Mouse (Mus musculus): ENCODE measurements around the gene Thbs2. TPM values are rescaled to one million over a fixed set of nuclear protein-coding genes. Genes with fewer than 3 reads are reported as not detected.

Thbs2 gene
- polyA plus RNA-seq (2015; fragmentation: Nextera tagmentation; extraction: Ambion mirVana): 4.4 and 4.5 TPM in 2 replicates

DNA sequence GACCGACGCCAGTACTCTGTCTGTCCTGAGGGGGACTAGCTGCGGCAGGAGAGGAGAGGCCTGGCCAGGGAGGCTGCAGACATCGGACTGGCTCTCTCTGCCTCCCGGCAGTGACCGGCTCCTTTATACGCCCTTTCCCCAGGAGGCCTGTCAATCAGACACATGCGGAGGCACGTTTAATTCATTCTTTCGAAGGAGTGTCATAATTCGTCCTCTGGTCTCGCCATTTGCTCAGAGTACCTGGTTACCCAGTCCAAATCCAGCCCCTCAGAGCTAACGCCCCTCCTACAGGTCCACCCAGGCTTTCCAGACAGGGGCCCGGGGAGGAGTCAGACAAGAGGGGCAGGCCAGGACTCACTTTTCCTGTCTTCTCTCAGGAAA is at the start of gene Thbs2:
Gene Thbs2, minus strand, starts transcription at position 242 of the 381 bp plus-strand sequence.
- Histone ChIP-seq H3K27ac (replicated peaks) (no peak within 1 kb of the TSS), H3K27me3 (no peaks in the 10 kb centered on the region), H3K9ac (no peak within 1 kb of the TSS), H3K9me3 (no peaks in the 10 kb centered on the region), H3K4me2 (peak within 1 kb of the TSS; percentile 57), H3K4me3 (peak within 1 kb of the TSS; percentile 29), H3K36me3 (no peaks in the 10 kb centered on the region), H3K4me1 (replicated peaks) (peaks cover 13% of the 10 kb centered on the region)
- 3% methylated on average over 14 of the region's 14 CpGs for WGBS
- peak; percentile 79; the same call in 1 of the 2 replicates for ATAC-seq (ENCODE audit: low FRiP score, low read depth)

GRCm38 (mm10) chr17:14735493-14736004 is 41.5 kb upstream of the Thbs2 start:
- Histone ChIP-seq H3K4me2 (no peak overlapping the region), H3K9me3 (no peaks in the 10 kb centered on the region), H3K4me3 (no peak overlapping the region), H3K27me3 (no peaks in the 10 kb centered on the region), H3K9ac (no peak overlapping the region), H3K27ac (replicated peaks) (no peak overlapping the region), H3K4me1 (replicated peaks) (no peaks in the 10 kb centered on the region), H3K36me3 (no peaks in the 10 kb centered on the region)
- WGBS: 78% methylated on average over 6 of the region's 6 CpGs
- no peak for ATAC-seq (ENCODE audit: low FRiP score, low read depth)

GRCm38 (mm10) chr17:14734380-14734779 is 40.3 kb upstream of the Thbs2 start:
- 58% methylated on average over 4 of the region's 4 CpGs for WGBS
- H3K4me2 ChIP-seq: no peak overlapping the region
- H3K36me3 ChIP-seq: no peaks in the 10 kb centered on the region
- no peak overlapping the region for H3K4me3 ChIP-seq
- no peaks in the 10 kb centered on the region for H3K9me3 ChIP-seq
- ATAC-seq (ENCODE audit: low FRiP score, low read depth): no peak
- H3K27me3 ChIP-seq: no peaks in the 10 kb centered on the region
- no peak overlapping the region for H3K27ac ChIP-seq (replicated peaks)
- no peak overlapping the region for H3K9ac ChIP-seq
- no peaks in the 10 kb centered on the region for H3K4me1 ChIP-seq (replicated peaks)

- H3K4me1 ChIP-seq (replicated peaks): no peaks in the 10 kb centered on the region
- H3K9ac ChIP-seq: no peak overlapping the region
- WGBS: 55% methylated on average over 10 of the region's 10 CpGs
- no peaks in the 10 kb centered on the region for H3K27me3 ChIP-seq
- no peaks in the 10 kb centered on the region for H3K36me3 ChIP-seq
- no peaks in the 10 kb centered on the region for H3K9me3 ChIP-seq
- H3K27ac ChIP-seq (replicated peaks): no peak overlapping the region
- H3K4me2 ChIP-seq: no peak overlapping the region
- H3K4me3 ChIP-seq: no peak overlapping the region
- ATAC-seq (ENCODE audit: low FRiP score, low read depth): no peak
These were observed 39.9 kb upstream of the Thbs2 start for GRCm38 (mm10) chr17:14733941-14734340.

GRCm38 (mm10) chr17:14733027-14733426 is 39.0 kb upstream of the Thbs2 start:
- Histone ChIP-seq H3K4me3 (no peak overlapping the region), H3K9me3 (no peaks in the 10 kb centered on the region), H3K36me3 (no peaks in the 10 kb centered on the region), H3K4me2 (no peak overlapping the region), H3K27me3 (no peaks in the 10 kb centered on the region), H3K27ac (replicated peaks) (no peak overlapping the region), H3K4me1 (replicated peaks) (no peaks in the 10 kb centered on the region), H3K9ac (no peak overlapping the region)
- 94% methylated on average over 1 of the region's 1 CpGs for WGBS
- no peak for ATAC-seq (ENCODE audit: low FRiP score, low read depth)

DNA sequence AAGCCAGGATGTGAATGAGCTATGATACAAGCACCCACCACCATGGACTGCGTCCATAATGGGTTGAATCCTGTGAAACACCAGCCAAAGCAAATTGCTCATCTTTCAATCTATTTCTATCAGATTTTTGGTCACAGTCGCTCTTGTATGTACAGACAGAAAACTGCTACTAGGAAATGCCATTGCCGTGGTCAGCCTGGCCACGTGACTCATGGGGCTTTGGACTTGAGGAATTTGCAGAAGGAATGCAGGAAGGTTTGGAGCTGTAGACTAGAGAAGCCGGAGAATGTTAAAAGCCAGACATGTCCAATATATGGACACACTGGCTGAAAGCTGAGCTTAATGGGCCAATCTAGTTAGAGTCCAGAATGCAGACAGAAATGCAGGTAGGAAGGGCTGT is 36.6 kb upstream of the Thbs2 start:
- H3K36me3 ChIP-seq: no peaks in the 10 kb centered on the region
- no peak for ATAC-seq (ENCODE audit: low FRiP score, low read depth)
- H3K4me1 ChIP-seq (replicated peaks): no peaks in the 10 kb centered on the region
- no peak overlapping the region for H3K4me3 ChIP-seq
- WGBS: 89% methylated on average over 5 of the region's 5 CpGs
- H3K27me3 ChIP-seq: no peaks in the 10 kb centered on the region
- no peak overlapping the region for H3K9ac ChIP-seq
- no peak overlapping the region for H3K4me2 ChIP-seq
- no peak overlapping the region for H3K27ac ChIP-seq (replicated peaks)
- H3K9me3 ChIP-seq: no peaks in the 10 kb centered on the region

GRCm38 (mm10) chr17:14727481-14727880 is 33.4 kb upstream of the Thbs2 start:
- Histone ChIP-seq H3K4me1 (replicated peaks) (no peaks in the 10 kb centered on the region), H3K4me3 (no peak overlapping the region), H3K9me3 (no peaks in the 10 kb centered on the region), H3K27me3 (no peaks in the 10 kb centered on the region), H3K36me3 (no peaks in the 10 kb centered on the region), H3K9ac (no peak overlapping the region), H3K27ac (replicated peaks) (no peak overlapping the region), H3K4me2 (no peak overlapping the region)
- WGBS: 26% methylated on average over 3 of the region's 3 CpGs
- ATAC-seq (ENCODE audit: low FRiP score, low read depth): no peak

- H3K27me3 ChIP-seq: no peaks in the 10 kb centered on the region
- H3K9ac ChIP-seq: no peak overlapping the region
- no peak overlapping the region for H3K4me2 ChIP-seq
- no peak overlapping the region for H3K4me3 ChIP-seq
- no peak for ATAC-seq (ENCODE audit: low FRiP score, low read depth)
- no peaks in the 10 kb centered on the region for H3K4me1 ChIP-seq (replicated peaks)
- H3K27ac ChIP-seq (replicated peaks): no peak overlapping the region
- 68% methylated on average over 2 of the region's 2 CpGs for WGBS
- no peaks in the 10 kb centered on the region for H3K9me3 ChIP-seq
- no peaks in the 10 kb centered on the region for H3K36me3 ChIP-seq
These were observed 30.8 kb upstream of the Thbs2 start for GRCm38 (mm10) chr17:14724786-14725185.

GRCm38 (mm10) chr17:14721325-14721724 is 27.3 kb upstream of the Thbs2 start:
- H3K27ac ChIP-seq (replicated peaks): no peak overlapping the region
- H3K4me1 ChIP-seq (replicated peaks): no peaks in the 10 kb centered on the region
- H3K4me3 ChIP-seq: no peak overlapping the region
- H3K4me2 ChIP-seq: no peak overlapping the region
- no peak for ATAC-seq (ENCODE audit: low FRiP score, low read depth)
- H3K9me3 ChIP-seq: no peaks in the 10 kb centered on the region
- WGBS: 88% methylated on average over 4 of the region's 4 CpGs
- no peak overlapping the region for H3K9ac ChIP-seq
- no peaks in the 10 kb centered on the region for H3K36me3 ChIP-seq
- H3K27me3 ChIP-seq: no peaks in the 10 kb centered on the region

- no peak for ATAC-seq (ENCODE audit: low FRiP score, low read depth)
- WGBS: 78% methylated on average over 4 of the region's 4 CpGs
- no peak overlapping the region for H3K27ac ChIP-seq (replicated peaks)
These were observed 26.9 kb upstream of the Thbs2 start for GRCm38 (mm10) chr17:14720912-14721311.

GRCm38 (mm10) chr17:14720227-14720626 is 26.2 kb upstream of the Thbs2 start:
- Histone ChIP-seq H3K27ac (replicated peaks) (no peak overlapping the region), H3K4me3 (no peak overlapping the region), H3K4me1 (replicated peaks) (no peaks in the 10 kb centered on the region), H3K9me3 (no peaks in the 10 kb centered on the region), H3K9ac (no peak overlapping the region), H3K4me2 (no peak overlapping the region), H3K27me3 (no peaks in the 10 kb centered on the region), H3K36me3 (no peaks in the 10 kb centered on the region)
- 65% methylated on average over 7 of the region's 7 CpGs for WGBS
- ATAC-seq (ENCODE audit: low FRiP score, low read depth): no peak

More at GRCm38 (mm10) chr17:14720912-14721311, 26.9 kb upstream of the Thbs2 start:
- H3K4me1 ChIP-seq (replicated peaks): no peaks in the 10 kb centered on the region
- no peak overlapping the region for H3K4me2 ChIP-seq
- H3K9ac ChIP-seq: no peak overlapping the region
- H3K36me3 ChIP-seq: no peaks in the 10 kb centered on the region
- H3K27me3 ChIP-seq: no peaks in the 10 kb centered on the region
- no peak overlapping the region for H3K4me3 ChIP-seq
- no peaks in the 10 kb centered on the region for H3K9me3 ChIP-seq

- H3K27me3 ChIP-seq: no peaks in the 10 kb centered on the region
- no peaks in the 10 kb centered on the region for H3K4me1 ChIP-seq (replicated peaks)
- H3K27ac ChIP-seq (replicated peaks): no peak overlapping the region
- WGBS: 20% methylated on average over 4 of the region's 4 CpGs
- no peaks in the 10 kb centered on the region for H3K36me3 ChIP-seq
- H3K4me3 ChIP-seq: no peak overlapping the region
- H3K9ac ChIP-seq: no peak overlapping the region
- ATAC-seq (ENCODE audit: low FRiP score, low read depth): no peak
- no peak overlapping the region for H3K4me2 ChIP-seq
- no peaks in the 10 kb centered on the region for H3K9me3 ChIP-seq
These were observed 24.8 kb upstream of the Thbs2 start for GRCm38 (mm10) chr17:14718801-14719200.

DNA sequence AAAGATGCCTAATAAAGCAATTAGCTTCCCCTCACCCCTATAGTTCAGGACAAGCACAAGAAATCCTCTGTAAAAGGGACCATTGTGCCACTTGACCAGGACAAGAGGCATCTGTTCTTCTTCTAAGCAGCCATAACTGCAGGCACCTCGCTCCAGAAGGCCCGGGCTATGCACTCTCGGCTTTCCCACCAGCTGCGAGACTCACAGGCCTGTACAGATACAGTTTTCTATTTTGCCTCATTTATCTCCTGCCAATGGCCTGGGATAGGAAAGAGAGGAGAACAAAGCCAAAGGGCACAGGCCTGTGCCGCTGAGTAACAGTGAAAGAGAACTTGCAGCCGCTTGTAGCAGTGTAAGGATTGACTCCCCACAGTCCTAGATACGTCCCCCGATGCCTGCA is 20.7 kb upstream of the Thbs2 start:
- peak; percentile 42 for ATAC-seq (ENCODE audit: low FRiP score, low read depth)
- Histone ChIP-seq H3K4me3 (no peak overlapping the region), H3K4me1 (replicated peaks) (no peaks in the 10 kb centered on the region), H3K4me2 (no peak overlapping the region), H3K9ac (no peak overlapping the region), H3K27me3 (no peaks in the 10 kb centered on the region), H3K9me3 (no peaks in the 10 kb centered on the region), H3K27ac (replicated peaks) (no peak overlapping the region), H3K36me3 (no peaks in the 10 kb centered on the region)
- 31% methylated on average over 8 of the region's 8 CpGs for WGBS

Measured in hindbrain, embryonic 15.5 days (tissue).